Mouse (Mus musculus): ENCODE results near the gene Fhit. TPM values are rescaled to one million over a fixed set of nuclear protein-coding genes. Genes with fewer than 3 reads are reported as not detected.

Gene Fhit
- polyA plus RNA-seq, 1 experiment from 2014 or later: 13.3 TPM

GRCm38 (mm10) chr14:10047123-10047783, 1114.6 kb downstream of the Fhit start:
- WGBS: 82% methylated on average over 2 of the region's 2 CpGs
- Histone ChIP-seq H3K4me2 (ENCODE audit: low read length) (no peak overlapping the region), H3K36me3 (ENCODE audit: insufficient read depth, low read length) (no peaks in the 10 kb centered on the region), H3K9ac (ENCODE audit: low read depth, low read length) (no peak overlapping the region), H3K4me1 (replicated peaks; ENCODE audit: insufficient read depth, low read length) (no peaks in the 10 kb centered on the region), H3K27me3 (ENCODE audit: insufficient read depth, low read length) (no peaks in the 10 kb centered on the region), H3K4me3 (replicated peaks; ENCODE audit: low read depth, low read length) (no peak overlapping the region), H3K27ac (no peak overlapping the region), H3K9me3 (replicated peaks; ENCODE audit: low read length) (no peaks in the 10 kb centered on the region)
- DNase-seq (ENCODE audit: low spot score): peak; percentile 8
- no peak for ATAC-seq (replicated peaks; ENCODE audit: low FRiP score, low read depth)
- TF ChIP-seq CTCF (IDR thresholded peaks at IDR 0.05; ENCODE audit: low read depth): no peak

- Histone ChIP-seq H3K9me3 (replicated peaks; ENCODE audit: low read length) (no peaks in the 10 kb centered on the region), H3K9ac (ENCODE audit: low read depth, low read length) (no peak overlapping the region), H3K4me2 (ENCODE audit: low read length) (no peak overlapping the region), H3K4me1 (replicated peaks; ENCODE audit: insufficient read depth, low read length) (no peaks in the 10 kb centered on the region), H3K27me3 (ENCODE audit: insufficient read depth, low read length) (no peaks in the 10 kb centered on the region), H3K27ac (no peak overlapping the region), H3K36me3 (ENCODE audit: insufficient read depth, low read length) (no peaks in the 10 kb centered on the region), H3K4me3 (replicated peaks; ENCODE audit: low read depth, low read length) (no peak overlapping the region)
- ATAC-seq (replicated peaks; ENCODE audit: low FRiP score, low read depth): no peak
- DNase-seq (ENCODE audit: low spot score): peak; percentile 68
- no peak for TF ChIP-seq CTCF (IDR thresholded peaks at IDR 0.05; ENCODE audit: low read depth)
- WGBS: 14% methylated on average over 7 of the region's 7 CpGs
Measured at GRCm38 (mm10) chr14:10046336-10047122, 1115.3 kb downstream of the Fhit start.

GRCm38 (mm10) chr14:10038021-10038420, 1123.8 kb downstream of the Fhit start:
- H3K27ac ChIP-seq: no peak overlapping the region
- no peak for ATAC-seq (replicated peaks; ENCODE audit: low FRiP score, low read depth)
- DNase-seq (ENCODE audit: low spot score): no peak
- H3K9me3 ChIP-seq (replicated peaks; ENCODE audit: low read length): no peaks in the 10 kb centered on the region
- H3K4me1 ChIP-seq (replicated peaks; ENCODE audit: insufficient read depth, low read length): no peaks in the 10 kb centered on the region
- H3K4me3 ChIP-seq (replicated peaks; ENCODE audit: low read depth, low read length): no peak overlapping the region
- 93% methylated on average over 6 of the region's 6 CpGs for WGBS
- H3K36me3 ChIP-seq (ENCODE audit: insufficient read depth, low read length): no peaks in the 10 kb centered on the region
- TF ChIP-seq CTCF (IDR thresholded peaks at IDR 0.05; ENCODE audit: low read depth): no peak
- H3K4me2 ChIP-seq (ENCODE audit: low read length): no peak overlapping the region
- no peaks in the 10 kb centered on the region for H3K27me3 ChIP-seq (ENCODE audit: insufficient read depth, low read length)
- H3K9ac ChIP-seq (ENCODE audit: low read depth, low read length): no peak overlapping the region

- ATAC-seq (replicated peaks; ENCODE audit: low FRiP score, low read depth) (no peak), DNase-seq (ENCODE audit: low spot score) (no peak)
- H3K4me1 ChIP-seq (replicated peaks; ENCODE audit: insufficient read depth, low read length): no peaks in the 10 kb centered on the region
- no peaks in the 10 kb centered on the region for H3K9me3 ChIP-seq (replicated peaks; ENCODE audit: low read length)
- H3K9ac ChIP-seq (ENCODE audit: low read depth, low read length): no peak overlapping the region
- WGBS: 74% methylated on average over 2 of the region's 2 CpGs
- H3K27ac ChIP-seq: no peak overlapping the region
- TF ChIP-seq CTCF (IDR thresholded peaks at IDR 0.05; ENCODE audit: low read depth): no peak
- H3K4me3 ChIP-seq (replicated peaks; ENCODE audit: low read depth, low read length): no peak overlapping the region
- no peaks in the 10 kb centered on the region for H3K36me3 ChIP-seq (ENCODE audit: insufficient read depth, low read length)
- no peaks in the 10 kb centered on the region for H3K27me3 ChIP-seq (ENCODE audit: insufficient read depth, low read length)
- H3K4me2 ChIP-seq (ENCODE audit: low read length): no peak overlapping the region
Measured at GRCm38 (mm10) chr14:10036685-10037215, 1125.1 kb downstream of the Fhit start.

- Histone ChIP-seq H3K27ac (no peak overlapping the region), H3K4me2 (ENCODE audit: low read length) (no peak overlapping the region), H3K4me3 (replicated peaks; ENCODE audit: low read depth, low read length) (no peak overlapping the region), H3K27me3 (ENCODE audit: insufficient read depth, low read length) (no peaks in the 10 kb centered on the region), H3K9me3 (replicated peaks; ENCODE audit: low read length) (no peaks in the 10 kb centered on the region), H3K9ac (ENCODE audit: low read depth, low read length) (no peak overlapping the region), H3K36me3 (ENCODE audit: insufficient read depth, low read length) (no peaks in the 10 kb centered on the region), H3K4me1 (replicated peaks; ENCODE audit: insufficient read depth, low read length) (no peaks in the 10 kb centered on the region)
- 52% methylated on average over 3 of the region's 3 CpGs for WGBS
- ATAC-seq (replicated peaks; ENCODE audit: low FRiP score, low read depth) (no peak), DNase-seq (ENCODE audit: low spot score) (no peak)
- no peak for TF ChIP-seq CTCF (IDR thresholded peaks at IDR 0.05; ENCODE audit: low read depth)
Measured at GRCm38 (mm10) chr14:10035682-10036081, 1126.2 kb downstream of the Fhit start.

- 76% methylated on average over 2 of the region's 2 CpGs for WGBS
- no peaks in the 10 kb centered on the region for H3K27me3 ChIP-seq (ENCODE audit: insufficient read depth, low read length)
- H3K9me3 ChIP-seq (replicated peaks; ENCODE audit: low read length): no peaks in the 10 kb centered on the region
- H3K9ac ChIP-seq (ENCODE audit: low read depth, low read length): no peak overlapping the region
- H3K4me2 ChIP-seq (ENCODE audit: low read length): no peak overlapping the region
- no peaks in the 10 kb centered on the region for H3K36me3 ChIP-seq (ENCODE audit: insufficient read depth, low read length)
- H3K4me3 ChIP-seq (replicated peaks; ENCODE audit: low read depth, low read length): no peak overlapping the region
- ATAC-seq (replicated peaks; ENCODE audit: low FRiP score, low read depth) (no peak), DNase-seq (ENCODE audit: low spot score) (no peak)
- no peaks in the 10 kb centered on the region for H3K4me1 ChIP-seq (replicated peaks; ENCODE audit: insufficient read depth, low read length)
- TF ChIP-seq CTCF (IDR thresholded peaks at IDR 0.05; ENCODE audit: low read depth): no peak
- no peak overlapping the region for H3K27ac ChIP-seq
Measured at GRCm38 (mm10) chr14:10035270-10035669, 1126.6 kb downstream of the Fhit start.
